Mouse (Mus musculus) heart, postnatal 0 days (tissue): ENCODE data around the gene Gm826. TPM values are rescaled to one million over a fixed set of nuclear protein-coding genes. Genes with fewer than 3 reads are reported as not detected.

Experiments
- ATAC-seq: fragments of 200-750 bp; cut with Nextera tagmentation; 2 replicates; pipeline ENCODE4 v1.8.0; 2017; ENCODE audit warnings: low read depth, moderate number of reproducible peaks, moderate library complexity; ENCODE audit not compliant: insufficient read depth
- DNase-seq: peaks from one replicate; pipeline ENCODE4 v3.0.0-alpha.2; 2016; ENCODE audit warnings: low spot score
- H3K27ac ChIP-seq: fragments of 300-500 bp; sonication (generic); 2 replicates; pipeline ENCODE4 v1.5.1; 2014; ENCODE audit warnings: low read depth, mild to moderate bottlenecking
- H3K27me3 ChIP-seq: fragments of 300-500 bp; sonication (generic); 2 replicates; pipeline ENCODE4 v1.6.1; 2014; ENCODE audit warnings: low read length, mixed read lengths; ENCODE audit not compliant: control insufficient read depth, insufficient read depth
- H3K36me3 ChIP-seq: fragments of 300-500 bp; sonication (generic); replicated peaks from 2 replicates; pipeline ENCODE4 v1.6.1; 2014; ENCODE audit warnings: low read length, mixed read lengths; ENCODE audit not compliant: control insufficient read depth, insufficient read depth
- H3K4me1 ChIP-seq: fragments of 300-500 bp; sonication (generic); 2 replicates; pipeline ENCODE4 v1.6.1; 2014; ENCODE audit warnings: antibody characterized with exemption; ENCODE audit not compliant: control insufficient read depth, insufficient read depth
- H3K4me2 ChIP-seq: fragments of 300-500 bp; sonication (generic); 2 replicates; pipeline ENCODE4 v1.6.1; 2014; ENCODE audit warnings: low read depth, mild to moderate bottlenecking, low read length, moderate library complexity
- H3K4me3 ChIP-seq: fragments of 300-500 bp; sonication (generic); 2 replicates; pipeline ENCODE4 v1.5.1; 2014; ENCODE audit warnings: low read depth, low read length
- H3K9ac ChIP-seq: fragments of 300-500 bp; sonication (generic); replicated peaks from 2 replicates; pipeline ENCODE4 v1.6.1; 2014; ENCODE audit warnings: low read depth, low read length, mixed read lengths
- H3K9me3 ChIP-seq: fragments of 300-500 bp; sonication (generic); replicated peaks from 2 replicates; pipeline ENCODE4 v1.6.1; 2016; ENCODE audit warnings: low read length; ENCODE audit not compliant: control insufficient read depth
- CTCF ChIP-seq: IDR thresholded peaks from 2 replicates; pipeline ENCODE4 v1.5.1; 2016; ENCODE audit warnings: antibody characterized with exemption, control low read depth, low read depth
- EP300 ChIP-seq: IDR thresholded peaks from 2 replicates; pipeline ENCODE4 v1.6.1; 2016; ENCODE audit warnings: antibody characterized with exemption, low read depth
- WGBS: fragments of 180-500 bp; shearing (Covaris S2); extraction: QIAGEN DNeasy Blood & Tissue Kit; methylation state at CpG from one replicate; pipeline ENCODE4 v1.1.7; 2014; 5-methylcytosine and 5-hydroxymethylcytosine counted together
- polyA plus RNA-seq: library from polyadenylated mRNA; unstranded; fragments of >200 nt; fragmentation: Nextera tagmentation; extraction: Ambion mirVana; gene quantifications from 2 replicates; pipeline ENCODE4 v1.2.1, GENCODE M21; 2015
- total RNA-seq: library from RNA; depleted of rRNA; stranded (reverse); fragments of >200 nt; gene quantifications from 2 replicates; pipeline ENCODE4 v1.2.3, GENCODE M21; 2014; ENCODE audit warnings: low replicate concordance

Gene Gm826
- total and polyA plus RNA-seq, 2 experiments from 2014 or later: 1.5 to 8.9 TPM

DNA sequence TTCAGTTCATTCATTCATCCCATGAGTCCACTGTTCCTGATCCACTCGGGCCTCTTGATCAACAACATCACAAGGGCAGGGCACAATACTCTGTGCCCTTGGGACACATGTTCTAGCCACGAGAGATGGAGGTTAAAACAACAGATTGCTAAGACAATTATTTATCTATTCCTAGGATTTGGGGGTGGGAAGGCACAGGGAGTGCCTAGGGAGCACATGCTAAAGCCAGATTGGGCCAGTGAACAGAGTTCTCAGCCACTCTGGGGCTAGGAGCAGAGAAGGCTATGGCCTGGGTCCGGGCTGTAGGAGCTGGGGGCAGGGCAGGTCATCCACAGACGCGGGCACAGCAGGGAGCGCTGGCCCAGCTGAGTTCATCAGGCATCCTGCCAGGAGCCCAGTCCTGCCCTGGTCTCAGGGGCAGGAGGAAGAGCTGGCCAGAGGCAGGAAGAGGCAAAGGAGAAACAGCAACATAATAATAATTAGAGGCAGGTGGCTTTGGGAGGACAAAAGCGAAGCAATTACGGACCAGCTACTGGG, 17.1 kb upstream of the Gm826 start:
- no peak overlapping the region for H3K27ac ChIP-seq
- TF ChIP-seq CTCF: no peak
- no peak for TF ChIP-seq EP300
- H3K36me3 ChIP-seq: no peaks in the 10 kb centered on the region
- no peak overlapping the region for H3K4me3 ChIP-seq
- no peaks in the 10 kb centered on the region for H3K9me3 ChIP-seq
- no peak overlapping the region for H3K9ac ChIP-seq
- peaks cover 5% of the 10 kb centered on the region; the same call in 1 of the 2 replicates for H3K4me1 ChIP-seq
- no peak overlapping the region for H3K4me2 ChIP-seq
- 0 out of 2 replicates have a peak, but pooled peaks have one; percentile 17 for ATAC-seq
- 41% methylated on average over 8 of the region's 8 CpGs for WGBS
- DNase-seq: no peak
- 0 out of 2 replicates have a peak, but pooled peaks cover 4% of the 10 kb centered on the region for H3K27me3 ChIP-seq

DNA sequence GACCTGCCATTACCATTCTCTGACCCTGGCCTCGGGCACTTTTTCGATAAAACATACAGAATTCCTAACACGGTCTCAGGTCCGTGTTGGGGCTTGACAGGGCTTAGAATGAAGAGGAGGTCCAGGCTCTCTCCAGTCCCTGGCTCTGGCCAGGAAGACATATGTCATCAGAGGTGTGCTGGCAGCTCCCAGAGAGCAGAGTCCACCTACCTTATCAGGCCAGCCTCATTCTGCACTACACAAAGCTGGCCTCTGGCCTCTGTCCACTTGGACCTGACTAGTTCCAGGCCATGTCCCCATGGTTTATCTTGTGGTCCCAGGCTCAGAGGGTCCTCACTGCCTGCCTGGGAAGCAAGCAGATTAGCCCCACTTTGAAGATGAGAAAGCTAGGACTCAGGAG, 15.6 kb upstream of the Gm826 start:
- 53% methylated on average over 4 of the region's 4 CpGs for WGBS
- Histone ChIP-seq H3K4me1 (peaks cover 5% of the 10 kb centered on the region; the same call in 1 of the 2 replicates), H3K9ac (no peak overlapping the region), H3K4me3 (no peak overlapping the region), H3K27me3 (no peaks in the 10 kb centered on the region), H3K4me2 (no peak overlapping the region), H3K27ac (no peak overlapping the region), H3K36me3 (no peaks in the 10 kb centered on the region), H3K9me3 (no peaks in the 10 kb centered on the region)
- TF ChIP-seq EP300: no peak
- TF ChIP-seq CTCF: no peak
- DNase-seq (no peak), ATAC-seq (no peak)

DNA sequence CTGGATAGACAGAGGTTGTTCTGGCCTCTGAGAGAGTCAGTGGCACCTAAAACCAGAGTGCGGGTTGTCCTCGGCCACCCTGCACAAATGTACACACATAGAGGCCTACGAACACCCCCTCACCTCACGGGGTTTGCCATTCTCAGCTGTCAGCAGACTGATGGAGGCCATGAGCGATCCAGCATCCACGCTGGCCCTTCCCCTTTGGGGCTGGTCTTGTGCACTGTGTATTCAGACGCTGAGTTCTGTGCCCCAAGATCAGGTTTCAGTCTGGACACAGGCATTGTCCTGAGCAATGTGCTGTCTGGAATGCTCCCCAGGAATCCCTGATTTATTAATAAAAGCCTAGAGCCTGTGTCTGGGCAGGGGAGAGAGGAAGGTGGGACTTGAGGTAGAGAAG, 14.8 kb upstream of the Gm826 start:
- DNase-seq: no peak
- whole genome bisulfite sequencing: 42% methylated on average over 7 of the region's 7 CpGs
- no peaks in the 10 kb centered on the region for H3K36me3 ChIP-seq
- H3K4me3 ChIP-seq: no peak overlapping the region
- H3K27me3 ChIP-seq: no peaks in the 10 kb centered on the region
- H3K4me1 ChIP-seq: peaks cover 5% of the 10 kb centered on the region; the same call in 1 of the 2 replicates
- H3K9me3 ChIP-seq: no peaks in the 10 kb centered on the region
- no peak for TF ChIP-seq CTCF
- no peak overlapping the region for H3K9ac ChIP-seq
- ATAC-seq: no peak
- no peak overlapping the region for H3K4me2 ChIP-seq
- H3K27ac ChIP-seq: no peak overlapping the region

DNA sequence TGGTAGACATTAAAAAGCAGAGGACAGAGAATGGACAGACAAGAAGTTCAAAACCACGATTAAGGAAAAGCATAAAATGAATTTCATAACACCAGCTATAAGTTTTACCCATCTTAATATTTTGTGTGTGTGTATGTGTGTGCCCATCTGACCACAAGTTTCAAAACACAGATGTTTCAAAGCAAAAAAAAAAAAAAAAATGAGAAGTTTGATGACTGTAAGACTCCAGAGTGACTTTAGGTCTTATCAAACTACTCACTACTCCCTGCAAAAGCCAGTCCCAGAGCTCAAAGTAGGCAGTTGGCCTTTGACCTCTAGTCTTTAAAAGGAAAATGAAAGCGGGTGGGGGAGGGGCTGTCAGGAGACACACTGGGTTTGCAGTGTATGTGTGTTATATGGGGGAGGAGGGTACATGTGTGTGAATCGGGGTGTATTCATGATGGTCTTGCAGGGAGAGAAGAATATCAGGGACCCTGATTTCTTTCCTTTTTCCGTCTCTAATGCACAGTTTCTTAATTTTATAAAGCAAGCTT, 14.2 kb upstream of the Gm826 start:
- Histone ChIP-seq H3K4me1 (peaks cover 5% of the 10 kb centered on the region; the same call in 1 of the 2 replicates), H3K27me3 (no peaks in the 10 kb centered on the region), H3K27ac (no peak overlapping the region), H3K36me3 (no peaks in the 10 kb centered on the region), H3K4me3 (no peak overlapping the region), H3K9ac (no peak overlapping the region), H3K9me3 (no peaks in the 10 kb centered on the region), H3K4me2 (no peak overlapping the region)
- DNase-seq: no peak
- ATAC-seq: no peak
- TF ChIP-seq EP300 (no peak), CTCF (no peak)
- WGBS: 69% methylated on average over 4 of the region's 4 CpGs

DNA sequence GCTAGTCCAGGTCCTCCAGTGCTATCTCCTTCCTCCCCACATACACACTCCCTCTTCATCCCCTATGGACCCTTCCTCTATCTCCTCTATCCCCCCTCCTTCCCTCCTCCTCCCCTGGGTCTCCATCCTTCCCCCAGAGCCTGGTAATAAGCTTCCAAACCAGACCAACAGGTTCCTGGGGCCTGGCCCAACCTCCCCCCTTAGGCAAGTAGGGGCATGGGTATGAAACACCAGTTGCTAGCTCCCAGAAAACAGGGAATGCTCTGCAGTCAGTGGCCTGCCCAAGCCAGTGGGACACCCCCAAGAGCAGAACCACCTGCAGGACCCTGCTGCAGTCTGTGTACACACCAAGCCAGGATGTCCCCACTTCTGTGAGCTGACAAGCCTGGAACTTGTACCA, 11.7 kb upstream of the Gm826 start:
- no peaks in the 10 kb centered on the region for H3K9me3 ChIP-seq
- no peak overlapping the region for H3K4me2 ChIP-seq
- no peak for TF ChIP-seq EP300
- TF ChIP-seq CTCF: no peak
- H3K27me3 ChIP-seq: no peaks in the 10 kb centered on the region
- no peak overlapping the region for H3K27ac ChIP-seq
- DNase-seq (no peak), ATAC-seq (no peak)
- H3K4me1 ChIP-seq: no peaks in the 10 kb centered on the region
- no peak overlapping the region for H3K4me3 ChIP-seq
- no peaks in the 10 kb centered on the region for H3K36me3 ChIP-seq
- no peak overlapping the region for H3K9ac ChIP-seq

DNA sequence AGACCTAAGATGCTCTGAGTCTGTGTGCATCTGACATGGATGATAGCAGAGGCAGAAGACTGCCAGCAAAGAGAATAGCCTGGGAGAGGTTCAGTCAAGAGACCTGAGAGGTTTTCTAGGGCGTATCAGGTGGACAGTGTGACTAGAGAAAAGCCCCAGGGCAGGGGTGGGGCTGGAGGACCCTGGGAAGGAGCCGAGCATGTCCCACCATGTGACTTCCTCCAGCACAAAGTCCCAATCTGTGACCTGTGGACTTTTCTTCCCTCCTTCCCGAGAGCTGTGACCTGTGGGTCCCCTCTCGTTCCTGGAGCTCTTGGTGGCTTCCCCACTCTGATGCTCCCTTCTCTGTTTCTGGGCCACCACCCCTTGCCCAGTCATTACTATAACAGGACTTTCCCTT, 6.2 kb upstream of the Gm826 start:
- no peak overlapping the region for H3K27ac ChIP-seq
- TF ChIP-seq CTCF (no peak), EP300 (no peak)
- H3K27me3 ChIP-seq: no peaks in the 10 kb centered on the region
- no peak overlapping the region for H3K4me2 ChIP-seq
- H3K9me3 ChIP-seq: no peaks in the 10 kb centered on the region
- DNase-seq (no peak), ATAC-seq (no peak)
- H3K4me3 ChIP-seq: no peak overlapping the region
- WGBS: 62% methylated on average over 4 of the region's 4 CpGs
- 0 out of 2 replicates have a peak, but pooled peaks cover 1% of the 10 kb centered on the region for H3K4me1 ChIP-seq
- H3K36me3 ChIP-seq: no peaks in the 10 kb centered on the region
- no peak overlapping the region for H3K9ac ChIP-seq
